Mouse (Mus musculus) cortical plate, adult 2 months (tissue): ENCODE results near the gene Pvalb.

ENCODE experiments used
- CTCF ChIP-seq: fragments of 200-500 bp; IDR thresholded peaks from 2 replicates; pipeline ENCODE4 v1.5.1; 2011; ENCODE audit warnings: mild to moderate bottlenecking, control low read depth, low read length; ENCODE audit not compliant: insufficient read depth; ENCODE audit errors: extremely low read depth
- POLR2A ChIP-seq: fragments of 200-500 bp; IDR thresholded peaks from 2 replicates; pipeline ENCODE4 v1.6.1; 2011; ENCODE audit warnings: mild to moderate bottlenecking, low read length, control low read depth; ENCODE audit not compliant: insufficient read depth; ENCODE audit errors: extremely low read depth

- TF ChIP-seq CTCF (peak; percentile 94), POLR2A (no peak)
These were observed 27.8 kb downstream of the Pvalb start for GRCm38 (mm10) chr15:78178397-78178796.
